Mouse (Mus musculus) common myeloid progenitor, adult 5-6 weeks (primary cell): ENCODE measurements at regions not wholly inside any gene's neighbourhood (a gene's known extent, or its start where the extent isn't known, plus 50 kb on each side); places are given as distances from the start of the nearest gene placed in this dataset.

ENCODE experiments used
- ATAC-seq: replicated peaks from 2 replicates; pipeline ENCODE4 v1.8.0; 2016; ENCODE audit warnings: low read depth, mild to moderate bottlenecking, moderate TSS enrichment, inconsistent platforms; ENCODE audit not compliant: poor library complexity, severe bottlenecking

GRCm38 (mm10) chr9:46421688-46422274 is 102.0 kb upstream of the 4931429L15Rik start:
- ATAC-seq = no peak

DNA sequence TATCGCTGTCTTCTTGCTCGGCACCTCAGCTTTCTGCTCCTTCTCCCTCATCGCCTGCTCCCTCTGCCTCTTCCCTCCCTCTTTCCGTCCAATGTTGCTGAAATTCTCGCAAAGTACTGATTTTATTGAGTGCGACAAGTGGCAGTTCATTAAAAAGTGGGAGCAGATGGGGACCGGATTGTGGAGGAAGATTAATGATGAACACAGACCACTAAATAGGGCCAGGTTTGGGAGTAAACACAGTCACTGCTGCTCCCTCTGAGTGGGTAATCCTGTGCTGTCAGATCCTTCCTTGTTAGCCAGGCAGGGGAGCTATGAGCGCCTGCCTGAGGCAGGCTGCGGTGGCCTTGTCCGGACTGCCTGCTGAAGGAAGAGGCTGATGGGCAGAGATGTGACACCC is 91.9 kb upstream of the 4931429L15Rik start:
- ATAC-seq = no peak

- no peak for ATAC-seq
Measured at GRCm38 (mm10) chr9:46408776-46409175, 89.0 kb upstream of the 4931429L15Rik start.

- no peak for ATAC-seq
Measured at GRCm38 (mm10) chr9:46406606-46407005, 86.8 kb upstream of the 4931429L15Rik start.

DNA sequence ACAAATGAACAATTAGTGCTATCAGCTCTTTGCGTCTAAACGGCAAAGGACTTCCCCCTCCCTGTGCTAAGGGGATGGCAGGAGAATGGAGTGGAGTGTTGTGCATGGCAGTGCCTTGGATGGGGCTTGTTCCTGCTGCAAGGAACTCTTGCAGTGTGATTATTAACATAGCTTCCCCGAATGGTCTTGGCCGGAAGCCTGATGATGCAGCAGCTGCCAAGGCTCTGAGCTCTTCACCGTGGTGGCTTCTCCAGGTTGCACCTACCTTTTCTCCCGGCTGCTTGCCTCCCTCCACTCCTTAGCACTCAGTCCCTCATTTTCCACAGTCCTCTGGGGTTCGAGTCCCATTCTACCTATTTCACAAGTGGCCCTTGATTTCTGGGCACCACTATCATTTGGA is 76.8 kb upstream of the 4931429L15Rik start:
- no peak for ATAC-seq

DNA sequence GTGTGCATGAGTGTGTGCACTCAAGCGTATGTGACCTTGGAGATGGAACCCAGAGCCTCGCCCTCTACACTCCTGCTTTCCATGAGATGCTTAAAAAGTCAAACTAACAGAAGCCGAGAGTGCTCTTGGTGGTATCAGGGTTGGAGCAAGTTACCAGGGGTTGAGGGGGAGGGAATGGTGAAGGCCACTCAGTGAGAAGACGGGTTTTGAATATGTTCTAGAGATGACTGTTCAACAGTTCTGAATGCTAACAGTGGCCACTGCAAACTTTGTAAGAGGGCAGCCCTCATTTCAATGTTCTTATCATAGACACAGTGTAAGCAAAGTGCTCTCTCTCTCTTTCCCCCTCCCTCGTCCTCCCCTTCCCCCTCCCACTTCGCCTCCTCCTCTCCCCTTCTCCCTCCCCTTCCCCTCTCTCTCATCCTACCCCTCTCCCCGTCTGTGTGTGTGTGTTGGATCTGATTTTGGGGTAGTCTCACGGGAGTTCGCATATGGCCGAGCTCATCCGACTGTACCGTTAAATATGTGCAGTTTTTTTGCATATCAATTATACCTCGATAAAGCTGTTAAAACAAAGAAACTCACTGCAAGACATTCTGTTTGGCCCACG is 75.5 kb upstream of the 4931429L15Rik start:
- no peak for ATAC-seq

DNA sequence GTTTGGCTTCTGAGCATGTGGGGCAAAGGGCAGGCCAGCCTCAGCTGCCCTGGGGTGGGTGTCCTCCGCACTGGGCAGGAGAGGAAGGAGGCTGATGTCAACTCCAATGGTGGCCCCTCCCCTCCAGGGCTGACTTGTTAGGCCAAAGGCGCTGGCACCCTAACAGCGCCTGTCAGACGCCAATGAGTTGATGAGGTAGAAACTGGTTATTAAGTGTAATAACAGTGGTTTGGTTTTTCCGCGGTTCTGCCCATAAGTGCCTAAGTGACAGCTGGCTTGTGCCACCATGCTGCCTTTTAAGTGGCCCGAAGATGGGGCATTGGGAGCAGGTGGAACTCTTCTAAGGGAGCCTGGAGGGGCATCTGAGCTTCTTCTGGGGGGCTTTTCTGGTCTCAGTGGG is 74.5 kb upstream of the 4931429L15Rik start:
- ATAC-seq = no peak

DNA sequence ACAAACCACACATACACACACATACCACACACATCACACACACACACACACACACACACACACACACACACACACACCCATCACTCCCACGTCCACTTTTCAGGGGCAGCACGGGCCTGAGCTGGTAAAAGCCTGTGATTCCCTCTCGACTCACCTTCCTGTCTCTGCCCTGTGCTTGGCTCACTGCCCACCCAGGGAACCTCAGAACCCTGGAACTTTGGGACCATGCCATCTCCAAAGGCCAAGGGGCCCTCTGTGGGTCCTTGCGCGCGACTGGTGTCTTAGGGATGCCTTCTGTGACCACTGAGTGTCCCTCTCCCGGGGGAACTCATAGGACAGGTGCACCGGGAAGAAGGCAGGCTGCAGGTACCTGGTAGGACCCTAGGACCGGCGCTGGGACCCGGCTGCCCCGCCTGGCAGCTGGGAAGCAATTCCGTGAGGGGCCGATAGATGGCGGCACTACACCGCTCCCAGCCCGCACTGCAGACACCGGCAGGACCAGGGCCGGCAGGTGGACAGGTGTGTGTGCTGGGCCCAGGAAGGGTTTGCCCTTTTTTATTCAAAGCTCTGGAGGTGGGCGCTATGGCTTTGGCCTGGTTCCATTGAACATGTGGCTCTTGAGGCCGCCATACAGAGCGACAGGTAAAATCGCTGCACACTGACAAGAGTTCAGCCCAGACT is 73.0 kb upstream of the 4931429L15Rik start:
- ATAC-seq = peak; percentile 73

GRCm38 (mm10) chr9:46389741-46390140 is 70.0 kb upstream of the 4931429L15Rik start:
- no peak for ATAC-seq

DNA sequence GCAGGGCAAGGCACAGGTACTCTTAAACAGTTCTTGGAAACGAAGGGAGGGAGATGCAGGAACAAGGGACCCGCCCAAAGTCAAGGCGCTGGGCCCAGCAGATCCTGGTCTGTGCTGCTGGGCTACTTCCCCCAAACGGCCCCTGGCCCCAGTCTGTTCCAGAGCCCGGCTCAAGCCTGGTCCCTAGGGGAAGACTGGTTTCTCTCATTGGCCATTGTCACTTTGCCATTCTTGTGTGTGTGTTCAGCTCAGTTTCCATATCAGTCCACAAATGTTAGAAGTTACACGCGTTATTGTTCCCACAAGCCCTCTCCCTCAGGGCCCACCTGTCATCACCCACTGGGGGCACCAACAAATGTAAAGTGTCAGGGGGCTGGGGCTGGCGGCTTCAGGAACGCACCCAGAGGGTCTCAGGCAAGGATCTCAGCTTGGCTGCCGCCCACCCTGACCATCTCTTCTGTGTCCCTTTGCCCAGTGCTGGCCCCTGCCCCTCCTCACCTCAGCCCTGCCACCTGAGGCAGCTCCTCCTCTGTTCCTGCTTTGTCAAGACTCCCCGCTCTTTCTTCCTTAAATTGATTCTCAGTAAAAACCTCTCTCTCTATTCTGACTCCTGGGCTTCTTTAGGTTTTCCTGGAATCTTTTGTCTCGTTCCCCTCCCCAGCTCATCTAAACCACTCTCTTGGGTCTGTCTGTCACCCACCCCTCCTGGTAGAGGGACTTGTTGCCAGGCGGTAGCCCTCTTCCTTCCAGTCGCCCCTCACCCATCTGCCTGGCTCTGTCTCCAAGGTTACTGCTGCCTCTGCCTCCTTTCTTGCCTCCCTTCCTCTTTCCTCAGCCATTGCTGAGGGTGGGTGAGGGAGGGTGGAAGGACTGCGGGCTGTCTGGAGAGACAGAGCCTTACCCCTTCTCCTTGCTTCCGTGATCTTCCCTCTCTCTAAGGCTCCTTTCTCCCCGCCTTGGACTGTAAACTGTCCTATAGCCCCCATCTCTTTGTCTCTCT is 69.2 kb upstream of the 4931429L15Rik start:
- ATAC-seq = peak; percentile 49

DNA sequence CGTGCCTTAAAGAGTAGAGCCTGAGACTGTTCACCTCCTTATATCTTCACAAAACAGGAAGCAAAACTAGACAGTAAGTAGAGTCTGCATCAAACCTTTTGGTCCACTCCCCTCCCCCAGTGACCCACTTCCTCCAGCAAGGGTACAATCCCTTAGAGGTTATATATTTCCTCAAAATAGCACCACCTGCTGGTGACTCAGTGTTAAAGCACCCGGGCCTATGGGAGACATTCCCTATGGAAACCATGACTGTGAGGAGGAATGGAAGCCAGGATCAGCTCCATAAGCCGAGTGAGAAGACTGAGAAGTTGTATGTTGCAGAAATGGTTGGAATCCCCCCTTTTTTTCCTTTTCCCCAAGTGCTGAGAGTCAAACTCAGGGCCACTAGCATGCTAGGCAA is 66.5 kb upstream of the 4931429L15Rik start:
- ATAC-seq = peak; percentile 50; the same call in 1 of the 2 replicates

- no peak for ATAC-seq
Measured at GRCm38 (mm10) chr9:46381342-46381741, 61.6 kb upstream of the 4931429L15Rik start.

GRCm38 (mm10) chr9:46379453-46379852 is 59.7 kb upstream of the 4931429L15Rik start:
- ATAC-seq = no peak

GRCm38 (mm10) chr9:46378339-46378738 is 58.6 kb upstream of the 4931429L15Rik start:
- ATAC-seq = no peak
